Mouse (Mus musculus) cerebellum, adult 2 months (tissue): ENCODE measurements around the gene Rcan2. TPM values are rescaled to one million over a fixed set of nuclear protein-coding genes. Genes with fewer than 3 reads are reported as not detected.
"Not testable (repeated sequence)": the region's sequence is repeated elsewhere in the genome, so short reads cannot be mapped to it uniquely, and the experiment has no call there.

Experiments
- DNase-seq, 2 experiments: peaks; one replicate each; pipeline ENCODE4 v3.0.0; 2021
- H3K27ac ChIP-seq: fragments of 200-500 bp; 2 replicates; pipeline ENCODE4 v1.5.1; 2012; ENCODE audit warnings: low read length, control low read depth, inconsistent platforms; ENCODE audit not compliant: insufficient read depth
- H3K27me3 ChIP-seq: fragments of 200-500 bp; 2 replicates; pipeline ENCODE4 v1.6.1; 2012; ENCODE audit warnings: inconsistent platforms, mild to moderate bottlenecking, low read length, moderate library complexity; ENCODE audit not compliant: control insufficient read depth, insufficient read depth
- H3K4me1 ChIP-seq: fragments of 200-500 bp; 2 replicates; pipeline ENCODE4 v1.6.1; 2011; ENCODE audit warnings: low read length; ENCODE audit not compliant: control insufficient read depth, insufficient read depth
- H3K4me3 ChIP-seq: fragments of 200-500 bp; replicated peaks from 2 replicates; pipeline ENCODE3; 2011; ENCODE audit warnings: mild to moderate bottlenecking, low read depth, low read length, control low read depth; ENCODE audit not compliant: insufficient read depth
- CTCF ChIP-seq: fragments of 200-500 bp; IDR thresholded peaks from 2 replicates; pipeline ENCODE4 v1.5.1; 2011; ENCODE audit warnings: low read depth, mild to moderate bottlenecking, control low read depth, low read length, moderate library complexity, borderline replicate concordance; ENCODE audit not compliant: insufficient read depth
- POLR2A ChIP-seq: fragments of 200-500 bp; IDR thresholded peaks from 2 replicates; pipeline ENCODE4 v1.6.1; 2011; ENCODE audit warnings: low read length, control low read depth, borderline replicate concordance; ENCODE audit not compliant: insufficient read depth
- WGBS: fragments of 180-500 bp; shearing (Covaris S2); methylation state at CpG from one replicate; pipeline ENCODE4 v1.1.7; 2018; 5-methylcytosine and 5-hydroxymethylcytosine counted together
- polyA plus RNA-seq: library from polyadenylated mRNA; depleted of rRNA; stranded (reverse); fragments of >200 nt; gene quantifications from 2 replicates; pipeline ENCODE4 v1.2.3, GENCODE M21; 2012

Rcan2 gene
- polyA plus RNA-seq, 1 experiment: 206 TPM

DNA sequence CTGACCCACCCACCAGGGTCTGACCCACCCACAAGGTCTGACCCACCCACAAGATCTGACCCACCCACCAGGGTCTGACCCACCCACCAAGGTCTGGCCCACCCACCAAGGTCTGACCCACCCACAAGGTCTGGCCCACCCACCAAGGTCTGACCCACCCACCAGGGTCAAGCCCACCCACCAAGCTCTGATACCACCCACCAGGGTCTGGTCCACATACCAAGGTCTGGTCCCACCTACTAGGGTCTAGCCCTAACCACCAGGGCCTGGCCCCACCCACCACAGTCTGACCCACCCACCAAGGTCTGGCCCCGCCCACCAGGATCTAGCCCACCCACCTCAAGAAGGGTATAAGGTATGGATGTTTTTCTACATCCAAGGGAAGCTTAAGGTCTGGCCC is 15.3 kb downstream of the Rcan2 start:
- 84% methylated on average over 1 of the region's 1 CpGs for WGBS
- no peak for DNase-seq
- no peak for TF ChIP-seq POLR2A
- no peak for TF ChIP-seq CTCF
- Histone ChIP-seq H3K27me3 (no peaks in the 10 kb centered on the region), H3K4me3 (no peak overlapping the region), H3K4me1 (peaks cover 7% of the 10 kb centered on the region; the same call in 1 of the 2 replicates), H3K27ac (no peak overlapping the region)

DNA sequence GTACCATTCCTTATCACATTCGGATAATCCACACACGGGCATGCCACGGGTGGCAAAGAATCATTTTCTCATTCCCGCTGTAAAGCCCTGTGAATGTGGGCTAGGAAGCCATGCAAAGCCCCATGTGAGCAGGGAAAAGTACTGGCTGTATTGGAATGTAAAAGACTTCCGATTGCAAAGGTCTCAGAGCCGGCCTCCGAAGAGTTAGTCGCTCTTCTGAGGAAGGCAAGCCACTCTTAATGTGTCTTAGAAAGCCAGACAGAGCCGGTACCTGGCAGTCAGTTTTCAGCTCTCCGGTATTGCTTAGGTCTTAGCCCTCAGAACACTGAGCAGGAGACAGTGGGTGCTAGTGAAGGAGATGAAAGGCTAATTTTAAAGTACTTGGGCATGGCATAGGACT is 16.0 kb downstream of the Rcan2 start:
- WGBS: 89% methylated on average over 10 of the region's 10 CpGs
- no peak overlapping the region for H3K4me3 ChIP-seq
- H3K4me1 ChIP-seq: peaks cover 7% of the 10 kb centered on the region; the same call in 1 of the 2 replicates
- H3K27ac ChIP-seq: no peak overlapping the region
- H3K27me3 ChIP-seq: no peaks in the 10 kb centered on the region
- TF ChIP-seq CTCF (no peak), POLR2A (no peak)
- no peak for DNase-seq

- DNase-seq: no peak
- Histone ChIP-seq H3K27me3 (no peaks in the 10 kb centered on the region), H3K4me3 (no peak overlapping the region), H3K27ac (no peak overlapping the region), H3K4me1 (peaks cover 7% of the 10 kb centered on the region; the same call in 1 of the 2 replicates)
- no peak for TF ChIP-seq POLR2A
- no peak for TF ChIP-seq CTCF
- 71% methylated on average over 6 of the region's 6 CpGs for WGBS
Measured at GRCm38 (mm10) chr17:43818390-43818789, 17.2 kb downstream of the Rcan2 start.

DNA sequence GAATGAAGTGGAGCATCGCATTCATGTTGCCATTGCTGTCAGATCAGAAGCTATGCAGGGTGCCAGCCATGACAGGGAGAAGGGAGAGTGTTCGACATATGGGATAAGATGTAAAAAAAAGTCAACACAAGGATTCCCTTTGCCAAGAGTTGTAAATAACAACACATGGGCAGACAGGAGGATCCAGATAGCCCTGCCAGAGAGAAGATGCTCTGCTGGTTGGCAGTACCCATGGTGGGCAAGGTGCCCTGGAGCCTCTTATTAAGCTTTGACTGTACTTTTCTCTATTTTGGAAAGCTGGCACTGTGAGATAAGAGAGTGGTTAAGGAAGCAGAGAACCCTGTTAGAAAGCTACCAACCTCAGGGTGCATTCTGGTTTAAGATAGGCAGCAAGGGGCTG is 19.8 kb downstream of the Rcan2 start:
- Histone ChIP-seq H3K4me1 (peaks cover 7% of the 10 kb centered on the region; the same call in 1 of the 2 replicates), H3K4me3 (no peak overlapping the region), H3K27me3 (no peaks in the 10 kb centered on the region), H3K27ac (no peak overlapping the region; the same call in 1 of the 2 replicates)
- no peak for TF ChIP-seq POLR2A
- no peak for TF ChIP-seq CTCF
- 8% methylated on average over 2 of the region's 2 CpGs for WGBS
- DNase-seq: peak; percentile 83 to 94

- no peaks in the 10 kb centered on the region for H3K27me3 ChIP-seq
- DNase-seq: no peak
- H3K4me1 ChIP-seq: peaks cover 7% of the 10 kb centered on the region; the same call in 1 of the 2 replicates
- H3K4me3 ChIP-seq: no peak overlapping the region
- no peak for TF ChIP-seq POLR2A
- TF ChIP-seq CTCF: no peak
- WGBS: 92% methylated on average over 6 of the region's 6 CpGs
- H3K27ac ChIP-seq: no peak overlapping the region
Measured at GRCm38 (mm10) chr17:43822207-43822606, 21.1 kb downstream of the Rcan2 start.

GRCm38 (mm10) chr17:43822630-43823029 is 21.5 kb downstream of the Rcan2 start:
- TF ChIP-seq CTCF: no peak
- TF ChIP-seq POLR2A: no peak
- 95% methylated on average over 2 of the region's 2 CpGs for WGBS
- no peak for DNase-seq
- no peaks in the 10 kb centered on the region for H3K27me3 ChIP-seq
- H3K27ac ChIP-seq: no peak overlapping the region
- peaks cover 7% of the 10 kb centered on the region; the same call in 1 of the 2 replicates for H3K4me1 ChIP-seq
- no peak overlapping the region for H3K4me3 ChIP-seq

DNA sequence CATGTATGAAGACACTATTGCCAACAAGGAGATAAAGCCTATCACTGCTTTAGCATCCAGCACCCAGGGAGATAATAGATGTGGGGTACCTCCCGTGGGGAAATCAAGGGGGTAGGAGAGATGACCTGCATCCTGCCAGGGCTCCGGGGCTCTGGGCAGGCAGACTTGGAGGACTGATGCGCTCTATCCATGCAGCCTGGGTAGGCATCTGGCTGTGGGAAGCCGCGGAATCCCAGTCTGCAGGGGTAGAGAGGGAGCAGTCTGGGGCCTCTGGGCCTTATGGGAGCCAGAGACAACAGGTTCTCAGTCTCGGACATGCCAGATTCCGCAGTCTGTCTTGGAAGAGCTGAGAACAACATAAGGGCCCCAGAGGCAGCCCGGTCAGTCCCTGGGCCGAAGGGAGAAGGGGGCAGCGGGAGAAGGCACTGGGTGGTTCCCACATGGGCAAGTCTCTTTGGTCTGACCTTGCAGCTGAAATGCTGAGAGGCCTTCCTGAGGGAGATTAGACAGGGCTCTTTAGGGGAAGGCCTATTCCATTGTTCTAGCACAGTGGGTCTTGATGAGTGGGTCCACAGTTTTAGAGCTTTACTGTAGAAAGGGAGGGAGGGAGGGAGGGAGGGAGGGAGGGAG is 23.7 kb downstream of the Rcan2 start:
- TF ChIP-seq CTCF (no peak), POLR2A (no peak)
- H3K27ac ChIP-seq: no peak overlapping the region
- WGBS: 73% methylated on average over 10 of the region's 10 CpGs

DNA sequence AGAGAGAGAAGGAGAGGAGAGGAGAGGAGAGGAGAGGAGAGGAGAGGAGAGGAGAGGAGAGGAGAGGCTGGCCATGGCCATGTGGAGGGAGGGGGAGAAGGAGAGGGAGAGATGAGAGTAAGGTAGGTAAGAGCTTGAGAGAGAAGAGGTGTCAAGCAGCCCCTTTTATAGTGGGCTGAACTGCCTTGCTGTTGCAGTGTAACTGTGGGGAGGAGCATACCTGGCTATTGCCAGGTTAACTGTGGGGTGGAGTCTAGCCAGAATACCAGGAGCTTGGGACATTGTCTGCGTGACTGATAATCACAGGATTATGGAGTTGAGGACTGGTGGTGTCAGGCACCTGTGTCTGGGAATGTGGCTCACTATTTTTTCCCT is 24.2 kb downstream of the Rcan2 start:
- 76% methylated on average over 1 of the region's 1 CpGs for WGBS

More for the DNA sequence above, 23.7 kb downstream of the Rcan2 start:
- Histone ChIP-seq H3K27me3 (no peaks in the 10 kb centered on the region), H3K4me1 (peaks cover 7% of the 10 kb centered on the region; the same call in 1 of the 2 replicates), H3K4me3 (no peak overlapping the region)
- DNase-seq: no peak

More for the DNA sequence above, 24.2 kb downstream of the Rcan2 start:
- not testable (repeated sequence) for H3K27me3 ChIP-seq, H3K4me1 ChIP-seq, DNase-seq, H3K27ac ChIP-seq, H3K4me3 ChIP-seq
